Mouse (Mus musculus): ENCODE results near the gene Hfe. TPM values are rescaled to one million over a fixed set of nuclear protein-coding genes. Genes with fewer than 3 reads are reported as not detected.
"Not testable (repeated sequence)": the region's sequence is repeated elsewhere in the genome, so short reads cannot be mapped to it uniquely, and the experiment has no call there.

The Hfe gene
- polyA plus RNA-seq, 1 experiment from 2014 or later, result 6.8 TPM

- Histone ChIP-seq H3K4me3 (ENCODE audit: low read depth, low read length) (peak overlapping the region; percentile 34), H3K4me2 (replicated peaks; ENCODE audit: low read depth, low read length) (peak overlapping the region; percentile 52), H3K9ac (replicated peaks; ENCODE audit: low read depth, low read length) (peak overlapping the region; percentile 47), H3K27ac (ENCODE audit: low read length) (peak overlapping the region; percentile 91)
- not testable (repeated sequence) for H3K9me3 ChIP-seq (ENCODE audit: control insufficient read depth, low read depth, low read length); H3K4me1 ChIP-seq (ENCODE audit: control insufficient read depth, insufficient read depth, low read length); H3K27me3 ChIP-seq (ENCODE audit: control insufficient read depth, insufficient read depth, low read length); H3K36me3 ChIP-seq (ENCODE audit: control insufficient read depth, insufficient read depth, low read length)
- ATAC-seq (ENCODE audit: insufficient number of reproducible peaks, insufficient read depth, low FRiP score, low read depth), result peak; percentile 16
- WGBS, result 10% methylated on average over 12 of the region's 30 CpGs
Measured at GRCm38 (mm10) chr13:23682947-23683754, 27.5 kb downstream of the Hfe start.

DNA sequence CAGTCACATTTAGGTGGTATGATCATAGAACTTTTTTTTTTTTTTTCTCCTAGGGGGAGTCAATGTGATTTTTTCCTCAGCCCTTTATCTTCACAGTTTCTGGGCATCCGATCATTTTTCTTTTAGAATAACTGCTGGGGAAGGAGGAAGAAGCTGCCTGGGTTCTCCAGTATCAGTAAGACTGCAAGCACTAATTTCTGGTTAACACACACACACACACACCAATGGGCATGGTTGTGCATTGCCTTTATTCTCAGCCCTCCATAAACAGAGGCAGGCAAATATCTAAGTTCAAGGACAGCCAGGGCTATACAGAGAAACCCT, 28.1 kb downstream of the Hfe start:
- ATAC-seq (ENCODE audit: insufficient number of reproducible peaks, insufficient read depth, low FRiP score, low read depth), result no peak
- peak overlapping the region; percentile 91 for H3K27ac ChIP-seq (ENCODE audit: low read length)
- H3K36me3 ChIP-seq (ENCODE audit: control insufficient read depth, insufficient read depth, low read length), result no peaks in the 10 kb centered on the region
- H3K4me2 ChIP-seq (replicated peaks; ENCODE audit: low read depth, low read length), result peak overlapping the region; percentile 52
- peak overlapping the region; percentile 47 for H3K9ac ChIP-seq (replicated peaks; ENCODE audit: low read depth, low read length)
- no peaks in the 10 kb centered on the region for H3K9me3 ChIP-seq (ENCODE audit: control insufficient read depth, low read depth, low read length)
- H3K4me3 ChIP-seq (ENCODE audit: low read depth, low read length), result peak overlapping the region; percentile 34
- peaks cover 5% of the 10 kb centered on the region; the same call in 1 of the 2 replicates for H3K4me1 ChIP-seq (ENCODE audit: control insufficient read depth, insufficient read depth, low read length)
- H3K27me3 ChIP-seq (ENCODE audit: control insufficient read depth, insufficient read depth, low read length), result no peaks in the 10 kb centered on the region
- WGBS, result 44% methylated on average over 1 of the region's 1 CpGs

DNA sequence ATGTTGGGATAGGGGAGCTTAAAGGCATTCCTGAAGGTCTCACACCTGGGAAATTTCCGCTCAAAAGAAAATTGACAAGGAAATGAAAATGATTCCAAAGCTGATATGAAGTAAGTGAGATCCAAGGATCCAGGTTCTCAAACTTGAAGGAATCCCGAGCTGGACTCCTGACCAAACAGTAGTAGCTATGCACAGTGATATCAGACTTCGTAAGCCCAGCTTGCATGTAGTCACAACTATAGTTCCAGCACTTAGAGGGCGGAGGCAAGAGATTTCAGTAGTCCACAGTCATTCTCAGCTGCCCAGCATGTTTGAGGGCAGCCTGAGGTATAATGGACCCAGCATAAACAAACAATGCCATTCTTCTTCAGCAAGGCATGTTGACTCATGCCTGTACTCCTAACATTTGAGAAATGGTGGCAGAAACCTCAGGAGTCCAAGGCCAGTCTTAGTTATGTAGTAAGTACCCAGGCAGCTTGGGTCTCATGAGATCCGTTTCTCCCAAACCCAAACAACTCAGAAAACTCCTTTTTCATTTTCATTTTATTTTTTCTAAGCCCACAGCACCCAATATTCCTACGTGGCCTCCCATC, 28.6 kb downstream of the Hfe start:
- Histone ChIP-seq H3K4me3 (ENCODE audit: low read depth, low read length) (no peak overlapping the region), H3K9ac (replicated peaks; ENCODE audit: low read depth, low read length) (0 out of 2 replicates have a peak overlapping the region, but pooled peaks have one; percentile 47), H3K27me3 (ENCODE audit: control insufficient read depth, insufficient read depth, low read length) (no peaks in the 10 kb centered on the region), H3K4me2 (replicated peaks; ENCODE audit: low read depth, low read length) (peak overlapping the region; percentile 52; the same call in 1 of the 2 replicates), H3K4me1 (ENCODE audit: control insufficient read depth, insufficient read depth, low read length) (peaks cover 5% of the 10 kb centered on the region; the same call in 1 of the 2 replicates), H3K36me3 (ENCODE audit: control insufficient read depth, insufficient read depth, low read length) (no peaks in the 10 kb centered on the region), H3K27ac (ENCODE audit: low read length) (no peak overlapping the region), H3K9me3 (ENCODE audit: control insufficient read depth, low read depth, low read length) (no peaks in the 10 kb centered on the region)
- no peak for ATAC-seq (ENCODE audit: insufficient number of reproducible peaks, insufficient read depth, low FRiP score, low read depth)
- 63% methylated on average over 6 of the region's 6 CpGs for WGBS

DNA sequence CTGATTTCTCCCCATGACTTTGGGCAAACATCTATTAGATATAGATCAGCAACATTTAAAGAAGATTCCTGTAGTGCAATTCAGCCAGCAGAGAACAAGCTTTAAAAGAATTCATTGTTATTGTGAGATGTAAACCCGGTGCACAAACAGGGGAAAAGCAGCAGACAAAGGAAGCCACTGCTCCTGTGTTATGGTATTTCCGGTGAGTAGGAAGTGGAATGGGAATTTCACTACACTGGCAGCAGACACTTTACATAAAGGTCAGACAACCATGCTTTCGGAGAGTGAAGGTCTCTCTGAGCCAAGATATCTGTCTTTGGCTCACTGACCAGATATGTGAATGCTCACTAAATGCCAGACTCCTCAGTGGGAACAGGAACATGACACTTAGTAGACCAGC, 48.1 kb downstream of the Hfe start:
- no peak for ATAC-seq (ENCODE audit: insufficient number of reproducible peaks, insufficient read depth, low FRiP score, low read depth)
- H3K27me3 ChIP-seq (ENCODE audit: control insufficient read depth, insufficient read depth, low read length), result no peaks in the 10 kb centered on the region
- H3K9me3 ChIP-seq (ENCODE audit: control insufficient read depth, low read depth, low read length), result no peaks in the 10 kb centered on the region

GRCm38 (mm10) chr13:23659636-23660366, 50.9 kb downstream of the Hfe start:
- H3K36me3 ChIP-seq (ENCODE audit: control insufficient read depth, insufficient read depth, low read length), result no peaks in the 10 kb centered on the region
- H3K9ac ChIP-seq (replicated peaks; ENCODE audit: low read depth, low read length), result no peak overlapping the region
- H3K4me1 ChIP-seq (ENCODE audit: control insufficient read depth, insufficient read depth, low read length), result no peaks in the 10 kb centered on the region
- no peak overlapping the region for H3K4me2 ChIP-seq (replicated peaks; ENCODE audit: low read depth, low read length)
- H3K27ac ChIP-seq (ENCODE audit: low read length), result no peak overlapping the region
- no peak overlapping the region for H3K4me3 ChIP-seq (ENCODE audit: low read depth, low read length)
- no peak for ATAC-seq (ENCODE audit: insufficient number of reproducible peaks, insufficient read depth, low FRiP score, low read depth)
- 71% methylated on average over 6 of the region's 6 CpGs for WGBS
- H3K9me3 ChIP-seq (ENCODE audit: control insufficient read depth, low read depth, low read length), result no peaks in the 10 kb centered on the region
- H3K27me3 ChIP-seq (ENCODE audit: control insufficient read depth, insufficient read depth, low read length), result no peaks in the 10 kb centered on the region

More for the DNA sequence above, 48.1 kb downstream of the Hfe start:
- Histone ChIP-seq H3K27ac (ENCODE audit: low read length) (no peak overlapping the region), H3K9ac (replicated peaks; ENCODE audit: low read depth, low read length) (no peak overlapping the region), H3K36me3 (ENCODE audit: control insufficient read depth, insufficient read depth, low read length) (no peaks in the 10 kb centered on the region), H3K4me2 (replicated peaks; ENCODE audit: low read depth, low read length) (no peak overlapping the region), H3K4me1 (ENCODE audit: control insufficient read depth, insufficient read depth, low read length) (no peaks in the 10 kb centered on the region), H3K4me3 (ENCODE audit: low read depth, low read length) (no peak overlapping the region)
- WGBS, result 72% methylated on average over 3 of the region's 3 CpGs

Small RNA genes lying within 50 kb of the gene (microRNA-seq; reads per million reads assigned to microRNA genes)
- gene Gm44314 (not detected), gene Gm44350 (not detected), gene Gm44484 (not detected)

Other genes with a start within 250 kb of the Hfe start
- gene Btn1a1, start 245.0 kb downstream of the Hfe start, polyA plus RNA-seq (2014; fragmentation: Nextera tagmentation; extraction: Ambion mirVana), result 0.17 TPM in 1 of 2 replicates, not detected in the other
- gene Btn2a2, start 222.0 kb downstream of the Hfe start, polyA plus RNA-seq (2014; fragmentation: Nextera tagmentation; extraction: Ambion mirVana), result 0.22 and 0.30 TPM in 2 replicates
- 4.8 and 6.7 TPM in 2 replicates for gene Hist1h4h, start 179.8 kb downstream of the Hfe start, polyA plus RNA-seq (2014; fragmentation: Nextera tagmentation; extraction: Ambion mirVana)
- 7.8 and 14.1 TPM in 2 replicates for gene Hist1h2af, start 176.9 kb downstream of the Hfe start, polyA plus RNA-seq (2014; fragmentation: Nextera tagmentation; extraction: Ambion mirVana)
- gene Hist1h3g, start 175.4 kb downstream of the Hfe start, polyA plus RNA-seq (2014; fragmentation: Nextera tagmentation; extraction: Ambion mirVana), result 5.5 and 7.8 TPM in 2 replicates
- gene Hist1h2bh, start 167.5 kb downstream of the Hfe start, polyA plus RNA-seq (2014; fragmentation: Nextera tagmentation; extraction: Ambion mirVana), result 1.1 and 1.2 TPM in 2 replicates
- 0.94 and 1.3 TPM in 2 replicates for gene Hist1h3f, start 166.8 kb downstream of the Hfe start, polyA plus RNA-seq (2014; fragmentation: Nextera tagmentation; extraction: Ambion mirVana)
- 1.8 and 2.4 TPM in 2 replicates for gene Hist1h4f, start 159.2 kb downstream of the Hfe start, polyA plus RNA-seq (2014; fragmentation: Nextera tagmentation; extraction: Ambion mirVana)
- 1.0 and 1.1 TPM in 2 replicates for gene Hist1h1d, start 157.6 kb downstream of the Hfe start, polyA plus RNA-seq (2014; fragmentation: Nextera tagmentation; extraction: Ambion mirVana)
- gene Hist1h3e, start 148.5 kb downstream of the Hfe start, polyA plus RNA-seq (2014; fragmentation: Nextera tagmentation; extraction: Ambion mirVana), result 10.2 and 10.3 TPM in 2 replicates
- 92.6 and 109 TPM in 2 replicates for gene Hist1h2ae, start 139.6 kb downstream of the Hfe start, polyA plus RNA-seq (2014; fragmentation: Nextera tagmentation; extraction: Ambion mirVana)
- gene Hist1h2bg, start 139.5 kb downstream of the Hfe start, polyA plus RNA-seq (2014; fragmentation: Nextera tagmentation; extraction: Ambion mirVana), result 11.0 and 12.6 TPM in 2 replicates
- 7.1 and 7.3 TPM in 2 replicates for gene Hist1h2bf, start 136.7 kb downstream of the Hfe start, polyA plus RNA-seq (2014; fragmentation: Nextera tagmentation; extraction: Ambion mirVana)
- gene Hist1h2ad, start 136.5 kb downstream of the Hfe start, polyA plus RNA-seq (2014; fragmentation: Nextera tagmentation; extraction: Ambion mirVana), result 4.1 and 6.2 TPM in 2 replicates
- 11.2 and 16.2 TPM in 2 replicates for gene Hist1h3d, start 135.1 kb downstream of the Hfe start, polyA plus RNA-seq (2014; fragmentation: Nextera tagmentation; extraction: Ambion mirVana)
- 99.6 and 119 TPM in 2 replicates for gene Hist1h4d, start 129.3 kb downstream of the Hfe start, polyA plus RNA-seq (2014; fragmentation: Nextera tagmentation; extraction: Ambion mirVana)
- 2.7 and 2.8 TPM in 2 replicates for gene Hist1h2be, start 89.7 kb downstream of the Hfe start, polyA plus RNA-seq (2014; fragmentation: Nextera tagmentation; extraction: Ambion mirVana)
- 17.5 and 18.7 TPM in 2 replicates for gene Hist1h1e, start 88.3 kb downstream of the Hfe start, polyA plus RNA-seq (2014; fragmentation: Nextera tagmentation; extraction: Ambion mirVana)
- 2.4 and 3.2 TPM in 2 replicates for gene Hist1h2ac, start 26.9 kb downstream of the Hfe start, polyA plus RNA-seq (2014; fragmentation: Nextera tagmentation; extraction: Ambion mirVana)
- 58.8 and 65.1 TPM in 2 replicates for gene Hist1h2bc, start 26.7 kb downstream of the Hfe start, polyA plus RNA-seq (2014; fragmentation: Nextera tagmentation; extraction: Ambion mirVana)
- gene Hist1h1t, start 15.0 kb downstream of the Hfe start, polyA plus RNA-seq (2014; fragmentation: Nextera tagmentation; extraction: Ambion mirVana), result not detected in 2 replicates
- 7.2 and 9.6 TPM in 2 replicates for gene Hist1h4c, start 12.4 kb downstream of the Hfe start, polyA plus RNA-seq (2014; fragmentation: Nextera tagmentation; extraction: Ambion mirVana)
- 38.5 and 39.4 TPM in 2 replicates for gene Hist1h1c, start 28.0 kb upstream of the Hfe start, polyA plus RNA-seq (2014; fragmentation: Nextera tagmentation; extraction: Ambion mirVana)
- gene Hist1h3c, start 34.7 kb upstream of the Hfe start, polyA plus RNA-seq (2014; fragmentation: Nextera tagmentation; extraction: Ambion mirVana), result 6.1 and 8.4 TPM in 2 replicates
- gene Hist1h2bb, start 35.9 kb upstream of the Hfe start, polyA plus RNA-seq (2014; fragmentation: Nextera tagmentation; extraction: Ambion mirVana), result 2.0 and 2.1 TPM in 2 replicates
- 38.8 and 50.2 TPM in 2 replicates for gene Hist1h2ab, start 40.3 kb upstream of the Hfe start, polyA plus RNA-seq (2014; fragmentation: Nextera tagmentation; extraction: Ambion mirVana)
- 11.1 and 11.8 TPM in 2 replicates for gene Hist1h3b, start 41.4 kb upstream of the Hfe start, polyA plus RNA-seq (2014; fragmentation: Nextera tagmentation; extraction: Ambion mirVana)
- gene Hist1h4b, start 46.2 kb upstream of the Hfe start, polyA plus RNA-seq (2014; fragmentation: Nextera tagmentation; extraction: Ambion mirVana), result 2.5 and 3.3 TPM in 2 replicates
- gene Hist1h4a, start 50.4 kb upstream of the Hfe start, polyA plus RNA-seq (2014; fragmentation: Nextera tagmentation; extraction: Ambion mirVana), result not detected in 2 replicates
- gene Hist1h3a, start 51.5 kb upstream of the Hfe start, polyA plus RNA-seq (2014; fragmentation: Nextera tagmentation; extraction: Ambion mirVana), result 6.1 and 6.5 TPM in 2 replicates
- 2.4 and 3.6 TPM in 2 replicates for gene Hist1h1a, start 52.8 kb upstream of the Hfe start, polyA plus RNA-seq (2014; fragmentation: Nextera tagmentation; extraction: Ambion mirVana)
- gene Trim38, start 59.1 kb upstream of the Hfe start, polyA plus RNA-seq (2014; fragmentation: Nextera tagmentation; extraction: Ambion mirVana), result not detected in 2 replicates
- gene Slc17a2, start 96.1 kb upstream of the Hfe start, polyA plus RNA-seq (2014; fragmentation: Nextera tagmentation; extraction: Ambion mirVana), result 0.13 and 0.17 TPM in 2 replicates
- not detected in 2 replicates for gene Slc17a3, start 128.6 kb upstream of the Hfe start, polyA plus RNA-seq (2014; fragmentation: Nextera tagmentation; extraction: Ambion mirVana)
- not detected in 2 replicates for gene Slc17a1, start 156.9 kb upstream of the Hfe start, polyA plus RNA-seq (2014; fragmentation: Nextera tagmentation; extraction: Ambion mirVana)
- gene Slc17a4, start 204.2 kb upstream of the Hfe start, polyA plus RNA-seq (2014; fragmentation: Nextera tagmentation; extraction: Ambion mirVana), result 0.53 and 0.85 TPM in 2 replicates
- gene Hist1h2ba, start 223.3 kb upstream of the Hfe start, polyA plus RNA-seq (2014; fragmentation: Nextera tagmentation; extraction: Ambion mirVana), result not detected in 2 replicates
- gene Hist1h2aa, start 223.6 kb upstream of the Hfe start, polyA plus RNA-seq (2014; fragmentation: Nextera tagmentation; extraction: Ambion mirVana), result not detected in 2 replicates